Mouse (Mus musculus) bone marrow macrophage, adult 2 months (primary cell): ENCODE data around the gene Fam98c. TPM values are rescaled to one million over a fixed set of nuclear protein-coding genes. Genes with fewer than 3 reads are reported as not detected.
"Not testable (repeated sequence)": the region's sequence is repeated elsewhere in the genome, so short reads cannot be mapped to it uniquely, and the experiment has no call there.

ENCODE experiments used
- H3K27ac ChIP-seq: 2 replicates; pipeline ENCODE4 v1.5.1; 2012; ENCODE audit warnings: low read depth, low read length; ENCODE audit not compliant: insufficient read depth
- H3K4me1 ChIP-seq: 2 replicates; pipeline ENCODE4 v1.6.1; 2012; ENCODE audit warnings: low read length; ENCODE audit not compliant: control insufficient read depth, insufficient read depth
- H3K4me3 ChIP-seq: 2 replicates; pipeline ENCODE4 v1.5.1; 2012; ENCODE audit warnings: mild to moderate bottlenecking, low read length, moderate library complexity; ENCODE audit not compliant: insufficient read depth
- CTCF ChIP-seq: IDR thresholded peaks from 2 replicates; pipeline ENCODE4 v1.5.1; 2012; ENCODE audit warnings: low read depth, mild to moderate bottlenecking, low read length, moderate library complexity
- POLR2A ChIP-seq: IDR thresholded peaks from 2 replicates; pipeline ENCODE4 v1.6.1; 2012; ENCODE audit warnings: mild to moderate bottlenecking, low read depth, low read length, borderline replicate concordance
- polyA plus RNA-seq: library from polyadenylated mRNA; stranded (reverse); fragments of >200 nt; gene quantifications from 2 replicates; pipeline ENCODE4 v1.2.4, GENCODE M21; 2012; ENCODE audit not compliant: missing spikeins, insufficient read depth, insufficient read length

Gene Fam98c
- polyA plus RNA-seq, 1 experiment, result 30.1 TPM

GRCm38 (mm10) chr7:29162294-29162693 lies 6.3 kb upstream of the Fam98c start:
- TF ChIP-seq CTCF (no peak), POLR2A (no peak)
- Histone ChIP-seq H3K27ac (no peak overlapping the region), H3K4me1 (peaks cover 5% of the 10 kb centered on the region; the same call in 1 of the 2 replicates), H3K4me3 (no peak overlapping the region)

- no peak overlapping the region for H3K4me3 ChIP-seq
- TF ChIP-seq CTCF (no peak), POLR2A (no peak)
- no peak overlapping the region for H3K27ac ChIP-seq
- H3K4me1 ChIP-seq, result peaks cover 12% of the 10 kb centered on the region; the same call in 1 of the 2 replicates
Measured at GRCm38 (mm10) chr7:29158264-29158663, 2.2 kb upstream of the Fam98c start.

GRCm38 (mm10) chr7:29155196-29155837 lies 717 bp downstream of the Fam98c start:
- TF ChIP-seq CTCF, result no peak
- TF ChIP-seq POLR2A, result no peak; the same call in 1 of the 2 replicates

GRCm38 (mm10) chr7:29154018-29154720 lies 1.9 kb downstream of the Fam98c start:
- H3K4me3 ChIP-seq, result no peak overlapping the region
- peaks cover 8% of the 10 kb centered on the region; the same call in 1 of the 2 replicates for H3K4me1 ChIP-seq
- TF ChIP-seq CTCF (no peak), POLR2A (no peak)
- no peak overlapping the region for H3K27ac ChIP-seq

More at GRCm38 (mm10) chr7:29155196-29155837, 717 bp downstream of the Fam98c start:
- Histone ChIP-seq H3K27ac (peak overlapping the region; percentile 50), H3K4me1 (peaks cover 8% of the 10 kb centered on the region; the same call in 1 of the 2 replicates), H3K4me3 (peak overlapping the region; percentile 86)

- H3K4me1 ChIP-seq, result peaks cover 4% of the 10 kb centered on the region; the same call in 1 of the 2 replicates
- no peak overlapping the region for H3K4me3 ChIP-seq
- no peak overlapping the region for H3K27ac ChIP-seq
- no peak for TF ChIP-seq CTCF
Measured at GRCm38 (mm10) chr7:29151486-29151885, 4.5 kb downstream of the Fam98c start.

- no peak overlapping the region for H3K4me3 ChIP-seq
- peaks cover 10% of the 10 kb centered on the region for H3K4me1 ChIP-seq
- TF ChIP-seq CTCF, result no peak
- TF ChIP-seq POLR2A, result no peak
- no peak overlapping the region for H3K27ac ChIP-seq
Measured at GRCm38 (mm10) chr7:29148771-29149170, 7.3 kb downstream of the Fam98c start.

GRCm38 (mm10) chr7:29146625-29147367 lies 9.2 kb downstream of the Fam98c start:
- TF ChIP-seq POLR2A (no peak), CTCF (no peak)
- H3K27ac ChIP-seq, result no peak overlapping the region
- no peak overlapping the region for H3K4me3 ChIP-seq
- peaks cover 13% of the 10 kb centered on the region for H3K4me1 ChIP-seq

- TF ChIP-seq POLR2A (no peak), CTCF (no peak)
- peaks cover 13% of the 10 kb centered on the region for H3K4me1 ChIP-seq
- no peak overlapping the region for H3K4me3 ChIP-seq
- no peak overlapping the region for H3K27ac ChIP-seq
Measured at GRCm38 (mm10) chr7:29144006-29144405, 12.0 kb downstream of the Fam98c start.

GRCm38 (mm10) chr7:29141416-29141815 lies 14.6 kb downstream of the Fam98c start:
- Histone ChIP-seq H3K4me1 (peaks cover 14% of the 10 kb centered on the region), H3K4me3 (no peak overlapping the region), H3K27ac (no peak overlapping the region)
- TF ChIP-seq POLR2A (no peak), CTCF (no peak)

GRCm38 (mm10) chr7:29139237-29139636 lies 16.8 kb downstream of the Fam98c start:
- H3K27ac ChIP-seq, H3K4me3 ChIP-seq: not testable (repeated sequence)
- peaks cover 20% of the 10 kb centered on the region for H3K4me1 ChIP-seq
